Mouse (Mus musculus) frontal cortex, postnatal 14 days (tissue): Measurements from ENCODE around the gene Fam20a.

Experiments used
- DNase-seq, 2 experiments: peaks; one replicate each; pipeline ENCODE4 v3.0.0; 2022; ENCODE audit warnings: low spot score in 2 of 2

The Fam20a gene

DNA sequence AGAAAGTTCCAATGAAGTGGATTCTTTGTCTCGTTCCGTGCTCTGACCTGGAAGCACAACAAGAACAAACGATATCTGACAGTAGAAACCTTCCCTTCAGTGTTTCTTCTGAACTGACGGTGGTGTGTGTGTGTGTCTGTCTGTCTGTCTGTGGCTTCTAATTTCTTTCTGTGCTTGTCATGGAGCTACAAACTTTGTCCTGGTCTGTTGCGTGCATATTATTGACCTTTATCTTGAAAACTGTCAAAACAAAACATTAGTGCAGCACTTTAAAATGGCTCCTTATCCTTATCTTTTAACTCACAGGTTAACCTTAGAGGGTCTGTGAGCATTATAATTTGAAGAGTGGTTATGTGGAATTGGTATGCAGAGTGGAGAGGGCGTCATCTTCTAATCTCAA lies 69.6 kb downstream of the Fam20a start:
- no peak for DNase-seq

DNA sequence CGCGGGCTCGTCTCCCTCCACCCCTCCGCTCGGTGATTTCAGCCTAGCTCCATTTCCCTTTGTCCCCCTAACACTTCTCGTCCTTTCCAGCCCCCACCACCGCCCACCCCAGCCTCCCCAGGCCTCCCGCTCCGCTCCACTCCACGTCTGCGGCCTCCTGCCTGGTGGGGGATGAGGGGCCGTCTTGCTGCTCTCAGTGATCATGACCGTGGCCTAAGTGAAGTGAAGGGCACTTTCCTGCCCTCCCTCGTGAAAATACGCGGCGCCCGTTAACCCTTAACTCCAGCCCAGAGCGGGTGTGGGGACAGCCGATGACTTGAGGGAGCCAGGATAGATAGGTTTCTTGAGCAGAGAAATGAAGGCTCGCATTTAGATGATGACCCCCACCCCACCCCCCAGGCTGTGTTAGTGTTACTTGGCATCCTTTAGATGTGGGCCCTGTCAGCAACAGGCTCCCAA lies 70.5 kb downstream of the Fam20a start:
- DNase-seq, result no peak

DNA sequence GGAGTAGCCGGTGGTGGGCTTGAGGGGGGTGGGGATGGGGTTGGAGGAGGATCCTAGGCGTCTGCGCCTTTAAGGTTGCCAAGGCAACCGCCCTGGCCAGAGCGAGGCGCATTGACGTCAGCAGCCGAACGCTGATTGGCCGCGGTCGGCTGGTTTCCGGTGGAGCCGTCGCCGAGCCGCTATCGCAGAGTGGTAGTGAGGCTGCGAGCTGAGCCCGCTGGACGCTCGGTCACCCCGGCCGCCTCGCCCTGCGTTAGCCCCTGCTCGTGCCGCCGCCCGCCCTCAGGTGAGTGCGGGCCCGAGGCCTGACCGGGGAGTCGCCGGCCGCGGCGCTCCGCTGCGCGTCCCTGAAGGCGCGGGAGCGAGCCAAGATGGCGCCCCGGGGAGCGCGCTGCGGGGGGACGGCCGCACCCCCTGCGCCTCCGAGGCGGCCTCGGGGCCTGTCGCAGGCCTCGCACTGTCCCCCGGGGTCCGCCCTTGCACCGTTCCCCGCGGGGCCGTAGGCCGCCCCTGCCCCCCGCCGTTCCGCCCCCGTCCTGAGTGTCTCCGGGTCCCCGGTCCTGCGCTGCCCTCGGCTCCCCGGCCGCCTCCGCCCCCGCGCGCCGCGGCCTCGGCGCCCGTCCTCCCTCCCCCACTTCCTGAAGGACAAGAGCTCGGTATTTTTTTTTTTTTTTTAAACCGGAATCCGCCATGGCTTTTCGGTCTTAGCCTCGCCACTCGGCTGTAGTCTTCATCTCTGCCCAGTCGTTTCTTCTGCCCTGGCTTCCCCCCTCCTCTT lies 71.1 kb downstream of the Fam20a start:
- peak; percentile 86 to 90 for DNase-seq

DNA sequence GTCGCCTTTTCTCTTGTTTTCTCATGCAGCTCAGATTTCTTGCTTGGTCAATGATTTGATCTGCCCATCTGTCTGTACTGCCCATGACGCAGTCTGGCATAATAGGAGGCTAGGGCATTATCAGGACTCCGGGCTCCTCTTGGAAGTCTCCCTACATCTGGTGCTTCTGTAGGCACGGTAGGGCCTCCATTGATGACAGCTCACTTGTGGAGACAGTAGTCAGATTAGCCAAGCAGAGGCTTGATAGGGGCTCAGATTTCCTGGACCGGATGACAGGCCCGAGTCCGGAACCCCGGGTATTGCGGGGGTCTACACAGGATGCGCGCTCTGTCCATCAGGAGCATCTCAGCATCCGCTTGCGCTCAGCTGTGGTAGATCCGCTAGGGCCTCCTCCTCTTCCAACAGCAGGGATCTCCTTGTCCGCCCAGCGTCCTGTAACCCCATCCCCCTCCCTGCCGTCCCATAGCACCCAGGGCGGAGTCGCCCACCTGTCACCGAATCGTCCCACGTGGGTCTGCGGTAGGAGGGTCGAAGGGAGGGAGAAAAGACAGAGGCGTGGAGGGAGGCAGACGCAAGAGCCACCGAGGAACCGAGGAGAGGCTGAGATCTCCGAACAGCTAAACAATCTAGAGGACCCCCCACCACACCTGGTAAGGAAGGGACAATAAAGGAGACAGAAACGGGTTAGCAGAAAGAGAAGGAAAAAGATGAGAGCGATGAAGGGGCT lies 71.9 kb downstream of the Fam20a start:
- peak; percentile 80 to 82 for DNase-seq

DNA sequence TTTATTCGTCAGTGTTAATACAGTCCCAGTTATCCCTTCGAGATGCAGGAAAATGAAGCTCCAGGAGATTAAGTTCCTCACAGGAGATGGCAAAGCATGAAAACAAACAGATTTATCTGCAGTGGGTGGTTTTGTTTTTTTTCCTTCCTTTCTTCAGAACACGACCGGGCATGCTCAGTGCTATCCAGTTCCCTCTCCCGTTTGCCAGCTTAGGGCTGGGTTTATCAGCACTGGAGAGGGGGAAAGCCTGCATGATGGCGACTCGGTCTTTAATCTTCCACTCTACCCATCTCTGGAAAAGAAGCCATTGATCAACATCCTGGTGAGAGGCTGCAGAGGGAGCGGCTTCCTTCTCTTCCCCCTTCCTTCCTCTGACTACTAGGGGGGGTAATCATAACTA lies 72.9 kb downstream of the Fam20a start, which contains the start of gene Prkar1a:
Gene Prkar1a, plus strand, starts transcription at position 200 of the 400 bp plus-strand sequence.
- no peak for DNase-seq

DNA sequence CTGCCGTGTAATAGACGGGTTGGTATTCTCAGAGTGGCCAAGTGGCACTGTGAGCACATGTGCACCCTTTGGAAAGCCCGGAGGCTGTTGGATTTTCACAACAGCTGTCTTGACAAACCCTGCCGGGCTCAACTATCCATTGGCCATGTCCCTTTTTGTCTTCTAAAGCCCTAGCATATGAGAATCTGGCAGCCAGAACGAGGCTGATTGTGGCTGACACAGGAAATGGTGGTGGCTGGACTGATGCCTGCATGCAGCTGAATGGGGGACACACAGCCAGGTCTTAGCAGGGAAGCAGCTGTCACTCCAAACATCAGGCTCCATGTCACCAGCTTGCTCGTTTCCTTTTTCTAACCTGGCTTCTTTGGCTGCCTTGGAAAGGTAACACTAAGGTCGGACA lies 73.6 kb downstream of the Fam20a start:
- DNase-seq, result peak in 1 of 2 experiments; percentile 17

DNA sequence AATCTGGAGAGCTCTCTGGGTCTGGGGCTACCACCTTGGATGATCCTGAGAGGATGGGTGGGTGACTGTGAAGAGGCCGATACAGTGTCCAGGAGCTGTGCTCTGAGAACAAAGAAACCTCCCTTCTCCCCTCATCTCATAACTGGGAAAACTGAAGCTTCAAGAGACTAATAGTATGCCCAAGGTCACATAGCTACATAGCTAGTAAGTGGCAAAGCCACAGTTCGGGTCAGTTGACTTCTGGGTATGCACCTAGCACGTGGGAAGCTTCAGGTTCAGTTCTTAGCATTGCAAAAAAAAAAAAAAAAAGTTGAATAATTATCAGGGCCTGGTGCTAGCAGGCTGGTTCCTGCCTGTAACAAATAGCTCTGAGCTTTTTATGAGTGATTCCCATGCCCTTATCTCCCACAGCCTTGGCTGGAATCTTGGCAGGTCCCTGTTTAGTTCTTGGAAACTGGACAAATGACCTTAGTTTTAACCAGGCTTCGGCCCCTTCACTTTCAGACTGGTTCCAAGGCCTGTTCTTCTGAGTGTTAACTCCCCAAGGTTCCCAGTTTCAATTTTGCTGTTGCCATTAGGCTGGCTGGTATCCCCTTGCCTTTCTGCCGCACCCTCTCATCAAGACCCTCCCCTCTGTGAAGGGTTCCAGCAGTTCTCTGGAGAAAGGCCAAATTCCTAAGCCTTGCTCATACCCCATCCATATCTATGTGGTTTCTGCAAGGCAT lies 80.4 kb downstream of the Fam20a start:
- no peak for DNase-seq

DNA sequence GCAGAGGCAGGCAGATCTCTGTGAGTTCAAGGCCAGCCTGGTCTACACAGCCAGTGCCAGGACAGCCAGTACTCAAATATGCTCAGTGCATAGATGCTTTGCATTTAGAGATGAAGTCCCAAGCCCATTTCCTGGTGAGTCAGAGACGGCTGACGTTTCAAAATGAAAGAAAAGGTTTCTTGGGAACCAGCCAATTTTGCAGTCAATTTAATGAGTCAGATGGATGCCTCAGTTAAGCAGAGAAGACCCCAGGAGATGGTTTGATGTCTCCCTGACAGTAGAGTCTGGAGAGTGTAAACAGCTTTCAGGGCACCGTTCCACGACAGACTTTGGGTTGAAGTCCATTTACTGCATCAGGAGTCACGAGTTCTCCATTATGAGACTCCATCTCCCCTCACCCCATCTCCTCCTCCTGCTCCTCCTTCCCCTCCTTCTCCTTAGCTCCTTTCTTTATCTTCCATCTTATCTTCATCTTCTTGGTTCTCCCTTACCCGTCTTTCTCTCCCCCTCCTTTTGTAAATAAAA lies 86.1 kb downstream of the Fam20a start:
- no peak for DNase-seq

DNA sequence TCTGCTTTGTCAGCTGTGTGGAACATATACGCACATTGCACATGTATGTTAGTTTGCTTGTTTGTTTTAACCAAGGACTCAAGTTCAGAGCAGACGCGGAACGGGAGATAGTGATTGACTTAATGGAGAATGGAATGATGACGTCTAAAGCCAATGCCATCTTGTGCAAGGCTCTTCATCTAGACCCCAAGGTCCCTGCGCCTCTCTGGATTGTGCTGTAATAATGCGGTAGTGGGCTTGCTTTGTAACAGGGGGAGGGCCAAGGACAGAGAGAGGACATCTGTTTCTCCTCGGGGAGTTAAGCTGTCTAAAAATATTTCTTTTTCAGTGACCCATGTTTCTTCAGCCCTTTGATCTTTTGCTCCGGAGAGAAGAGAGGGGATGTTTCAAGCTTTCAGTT lies 87.2 kb downstream of the Fam20a start:
- DNase-seq, result no peak

DNA sequence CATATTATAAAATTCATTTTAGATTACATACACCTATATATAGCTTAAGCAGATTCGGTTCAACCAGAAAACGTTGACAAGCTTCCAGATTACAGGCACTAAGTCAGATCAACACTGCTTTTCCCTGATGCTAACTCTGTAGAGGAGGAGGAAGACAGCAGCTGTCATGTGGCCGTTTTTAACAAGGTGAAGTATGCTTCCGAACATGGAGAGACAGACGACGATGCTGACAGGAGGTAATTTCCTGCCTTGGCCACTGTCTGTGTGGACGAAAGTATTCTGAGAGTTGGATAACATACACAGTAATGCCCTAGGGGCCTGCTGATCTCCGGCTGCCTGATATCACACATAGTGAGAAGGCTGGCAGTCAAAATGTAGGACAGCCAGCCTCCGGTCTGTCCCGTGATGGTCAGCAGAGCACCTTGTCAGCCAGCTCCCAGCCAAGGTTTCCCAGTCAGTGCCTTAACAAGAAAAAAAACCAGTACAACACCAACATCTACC lies 93.0 kb downstream of the Fam20a start:
- no peak for DNase-seq

DNA sequence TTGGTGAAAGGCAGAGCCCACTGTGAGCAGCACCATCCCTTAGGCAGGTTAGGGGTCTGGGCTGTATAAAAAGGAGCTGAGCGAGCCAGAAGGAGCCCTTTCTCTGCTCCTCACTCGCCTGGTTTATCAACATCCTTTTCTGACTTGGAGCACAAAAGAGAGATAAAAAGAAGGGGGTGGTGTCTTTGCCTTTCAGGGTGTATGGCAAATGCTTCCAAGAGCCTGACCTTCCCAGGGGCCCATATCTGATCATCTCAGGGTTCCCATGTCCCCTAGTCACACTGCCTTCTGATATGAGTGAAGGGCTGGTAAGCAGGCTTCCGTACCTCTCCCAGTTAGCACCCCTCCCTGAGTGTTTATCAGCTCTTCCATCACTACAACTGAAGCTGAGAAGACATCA lies 94.0 kb downstream of the Fam20a start:
- no peak for DNase-seq

DNA sequence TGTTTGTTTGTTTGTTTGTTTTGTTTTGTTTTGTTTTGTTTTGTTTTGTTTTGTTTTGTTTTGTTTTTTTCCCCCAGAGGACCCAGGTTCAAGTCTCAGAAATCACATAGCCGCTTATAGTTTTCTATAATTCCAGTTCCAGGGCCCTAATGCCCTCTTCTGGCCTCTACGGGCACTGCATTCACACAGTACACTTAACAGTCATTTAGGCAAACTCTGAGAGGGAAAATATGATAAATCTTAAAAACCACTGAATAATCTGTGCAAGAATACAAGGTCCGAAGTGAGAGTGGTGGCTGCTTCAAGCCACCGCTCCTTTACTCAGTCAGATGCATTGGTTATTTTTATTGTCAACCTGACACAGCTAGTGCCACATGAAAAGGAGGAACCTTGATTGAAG lies 94.4 kb downstream of the Fam20a start:
- DNase-seq, result no peak

DNA sequence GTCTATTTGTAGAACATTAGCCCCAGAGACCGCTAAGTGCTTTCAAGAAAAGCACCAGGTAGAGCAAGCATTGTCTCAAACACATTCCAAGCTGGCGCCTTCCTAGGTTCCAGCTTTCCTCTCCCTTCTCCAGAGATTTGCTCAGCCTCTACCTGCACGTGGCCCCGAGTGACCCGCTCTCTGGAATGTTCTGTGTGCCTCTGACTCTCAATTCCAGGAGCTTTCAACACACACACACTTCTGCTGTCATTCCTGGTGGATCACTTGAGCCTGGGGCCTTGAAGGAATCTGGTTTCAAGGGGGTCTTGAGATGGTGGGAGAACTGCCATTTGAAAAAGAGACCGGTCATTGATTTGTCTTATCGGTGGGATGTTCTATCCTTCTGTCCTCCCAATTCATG lies 98.8 kb downstream of the Fam20a start:
- DNase-seq, result no peak

DNA sequence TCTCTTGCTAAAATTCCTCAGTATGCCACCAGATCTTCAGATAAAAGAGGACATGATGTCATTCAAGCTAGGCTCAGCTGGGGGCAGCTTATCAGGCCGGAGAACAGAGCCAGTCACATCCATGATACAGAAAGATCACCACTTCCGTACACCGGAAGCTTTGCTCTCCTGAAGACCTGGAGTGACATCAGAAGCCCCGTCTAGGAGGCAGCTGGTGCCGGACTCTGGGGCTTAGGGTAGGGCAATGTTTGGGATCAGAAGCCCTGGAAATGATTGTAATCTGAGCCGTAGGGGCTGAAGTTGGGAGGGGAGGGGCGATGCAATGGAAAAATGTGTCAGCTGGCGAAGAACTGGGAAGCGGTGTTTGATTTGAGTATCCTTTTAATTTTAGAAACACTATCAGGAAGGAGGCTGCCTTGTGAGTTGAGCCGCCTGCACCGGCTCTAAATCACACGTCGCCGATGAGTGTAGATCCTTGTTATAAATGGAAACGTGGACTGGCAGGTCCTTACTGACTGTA lies 99.5 kb downstream of the Fam20a start:
- DNase-seq, result peak in 1 of 2 experiments; percentile 7

DNA sequence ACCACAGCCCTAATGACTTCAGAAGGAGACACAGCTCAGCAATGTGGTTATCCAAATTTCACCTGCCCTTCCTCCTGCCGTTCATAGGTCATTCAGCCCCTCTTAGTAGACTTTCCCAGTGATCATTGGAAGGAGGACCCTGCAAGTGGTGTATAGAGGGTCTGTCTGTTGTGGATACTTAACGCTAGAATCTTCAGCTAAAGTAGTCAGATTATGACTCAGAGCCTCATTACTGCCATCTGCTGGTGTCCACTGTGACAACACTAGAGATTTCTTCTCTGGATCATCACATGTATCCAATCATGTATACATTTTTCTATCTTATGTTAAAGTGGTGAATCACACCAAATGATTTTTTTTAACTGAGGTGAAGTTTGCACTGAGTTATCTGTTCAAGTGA lies 100.9 kb downstream of the Fam20a start:
- DNase-seq, result peak in 1 of 2 experiments; percentile 56

DNA sequence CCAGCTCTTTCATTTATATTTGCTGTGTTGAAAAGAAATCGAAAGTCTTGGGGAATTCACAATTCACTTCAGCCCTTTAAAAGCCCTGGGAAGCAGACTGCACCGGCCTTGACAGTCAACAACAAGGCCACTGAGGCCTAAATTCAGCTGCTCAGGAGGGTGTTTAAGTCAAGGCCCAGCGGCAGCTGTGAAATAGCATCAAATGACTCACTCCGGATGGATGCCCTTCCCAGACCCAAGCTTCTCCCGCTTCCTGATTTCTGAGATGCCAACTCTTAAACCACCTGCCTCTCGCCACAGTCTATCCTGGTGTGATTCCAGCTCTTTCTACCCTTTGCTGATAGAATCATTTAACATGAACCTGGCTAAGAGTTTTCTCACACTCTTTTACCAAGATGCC lies 101.7 kb downstream of the Fam20a start:
- DNase-seq, result no peak
